Mouse (Mus musculus): ENCODE data around the gene Asic1. TPM values are rescaled to one million over a fixed set of nuclear protein-coding genes. Genes with fewer than 3 reads are reported as not detected.

Asic1 gene
- total RNA-seq, 2 experiments from 2014 or later, result 0.48 to 0.55 TPM

DNA sequence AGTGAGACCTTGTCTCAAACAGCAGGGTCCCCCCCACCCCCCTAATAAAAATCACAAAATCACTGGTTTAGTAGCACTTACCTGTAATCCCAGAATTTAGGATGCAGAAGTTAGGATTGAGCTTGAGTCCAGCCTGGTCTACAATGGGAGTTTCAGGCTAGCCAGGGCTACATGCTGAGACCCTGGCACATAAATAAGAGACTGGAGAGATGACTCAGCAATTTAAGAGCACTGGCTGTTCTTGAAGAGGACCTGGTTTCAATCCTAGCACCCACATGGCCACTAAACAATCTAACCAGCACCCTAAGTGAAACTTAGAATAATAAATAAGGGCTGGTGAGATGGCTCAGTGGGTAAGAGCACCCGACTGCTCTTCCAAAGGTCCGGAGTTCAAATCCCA, 61.0 kb downstream of the Asic1 start:
- DNase-seq (ENCODE audit: low spot score), result no peak
- intact Hi-C loops (cut with DNase I), result no loop called here

DNA sequence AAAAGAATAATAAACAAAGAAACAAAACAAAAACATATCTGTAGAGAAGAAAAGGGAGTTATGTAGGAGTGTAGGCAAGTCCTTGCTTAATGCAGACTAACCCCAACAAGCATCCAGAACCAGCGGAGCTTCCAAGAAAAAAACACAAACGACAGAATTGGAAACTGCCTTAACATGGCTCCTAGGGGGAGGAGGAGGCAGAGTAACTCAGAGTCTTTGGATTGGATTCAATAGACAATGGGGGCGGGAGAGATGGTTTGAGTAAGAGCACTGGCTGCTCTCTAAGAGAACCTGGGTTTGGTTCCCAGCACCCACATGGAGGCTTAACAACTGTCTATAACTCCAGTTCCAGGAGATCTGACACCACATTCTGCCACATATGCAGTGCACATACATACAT, 61.5 kb downstream of the Asic1 start:
- intact Hi-C loops (cut with DNase I), result no loop called here

DNA sequence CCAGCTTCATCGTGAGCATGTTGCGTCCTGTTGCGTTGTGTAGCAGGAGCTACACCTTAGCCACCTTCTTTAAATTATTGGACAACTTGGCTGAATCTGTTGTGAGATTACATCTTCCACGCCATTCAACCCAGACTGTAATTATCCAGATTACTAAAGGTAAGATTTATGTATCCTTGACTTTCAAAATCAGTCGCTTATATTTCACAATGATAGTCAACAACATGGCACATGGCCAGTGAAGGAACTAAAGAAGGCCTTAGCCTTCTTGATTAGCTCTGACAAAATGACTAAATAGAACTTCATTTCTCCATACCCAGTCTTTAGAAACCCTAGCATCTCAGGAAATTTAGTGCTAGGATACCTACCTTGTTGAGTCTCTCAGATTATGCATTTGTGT, 63.0 kb downstream of the Asic1 start:
- intact Hi-C loops (cut with DNase I), result no loop called here
- DNase-seq (ENCODE audit: low spot score), result no peak

More for the DNA sequence above, 61.5 kb downstream of the Asic1 start:
- no peak for DNase-seq (ENCODE audit: low spot score)

DNA sequence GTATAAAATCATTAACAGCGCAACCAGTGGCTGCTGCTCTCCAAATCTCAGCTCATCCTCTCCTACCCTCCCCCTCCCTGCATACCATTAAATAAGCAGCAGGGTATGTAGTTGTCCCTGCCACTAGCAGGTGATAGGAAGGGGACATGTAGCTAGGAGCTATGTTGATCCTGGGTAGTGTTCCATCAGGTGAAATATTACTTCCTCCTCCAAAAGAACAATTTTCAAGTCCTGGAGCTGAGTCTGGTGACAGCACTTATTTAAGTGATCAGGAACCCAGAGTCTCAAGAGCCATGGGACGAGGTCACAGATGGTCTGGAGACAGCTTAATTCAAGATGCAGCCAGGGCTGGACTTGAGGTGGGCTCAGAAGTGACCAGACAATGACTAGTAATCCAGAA, 65.5 kb downstream of the Asic1 start:
- intact Hi-C loops (cut with DNase I), result no loop called here
- peak; percentile 100 for DNase-seq (ENCODE audit: low spot score)

DNA sequence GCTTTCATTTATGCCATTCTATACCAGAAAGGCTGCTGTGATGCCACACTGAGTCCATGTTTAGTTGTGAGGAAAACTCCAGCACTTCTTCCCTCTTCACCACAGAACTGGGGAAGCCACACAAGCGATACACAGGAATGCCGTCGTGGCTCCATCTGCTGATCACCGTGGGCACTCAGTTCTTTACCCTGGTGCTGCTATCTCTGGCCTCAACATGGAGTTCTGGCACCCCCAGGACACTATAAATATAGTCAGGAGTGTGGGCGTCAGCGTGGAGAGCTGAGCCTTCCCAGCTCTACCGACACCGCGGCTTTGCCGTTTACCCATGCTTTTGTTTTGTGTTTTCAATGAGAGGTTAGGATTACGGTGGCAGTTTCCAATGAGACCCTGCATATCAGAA, 66.5 kb downstream of the Asic1 start:
- no peak for DNase-seq (ENCODE audit: low spot score)
- intact Hi-C loops (cut with DNase I), result no loop called here

DNA sequence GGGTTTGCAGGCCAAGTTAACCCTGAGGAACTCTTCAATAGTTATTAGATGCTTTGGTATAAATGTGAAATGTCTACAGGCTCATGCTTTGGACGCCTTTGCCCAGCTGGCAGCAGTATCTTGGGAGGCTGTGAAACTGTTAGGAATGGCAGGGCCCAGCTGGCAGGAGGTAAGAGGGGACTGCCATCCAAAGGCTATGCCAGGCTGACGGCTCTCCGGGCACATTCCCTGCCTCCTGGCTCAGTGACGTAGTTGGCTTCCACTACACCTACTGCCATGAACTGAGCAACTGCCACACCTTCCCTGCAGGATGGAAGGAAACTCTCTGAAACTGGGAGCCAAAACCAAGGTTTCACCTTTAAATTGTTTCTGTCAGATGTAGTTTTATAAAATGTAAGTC, 70.1 kb downstream of the Asic1 start:
- no peak for DNase-seq (ENCODE audit: low spot score)
- intact Hi-C loops (cut with DNase I), result no loop called here

Other genes with a start within 250 kb of the Asic1 start
- gene Nckap5l, start 212.6 kb upstream of the Asic1 start, total RNA-seq (2021), result 1 to 10 TPM; 6.4 to 7.6 TPM
- gene Bcdin3d, start 195.6 kb upstream of the Asic1 start, total RNA-seq (2021), result 1 to 10 TPM; 3.2 to 4.0 TPM
- under 1 TPM in 1 of 2 experiments, not detected in 1; 0.11 TPM for gene Faim2, start 142.2 kb upstream of the Asic1 start, total RNA-seq (2021)
- not detected for gene Aqp2, start 91.3 kb upstream of the Asic1 start, total RNA-seq (2021)
- under 1 TPM in 1 of 2 experiments, not detected in 1; 0.22 TPM for gene Aqp5, start 79.6 kb upstream of the Asic1 start, total RNA-seq (2021)
- not detected for gene Aqp6, start 69.0 kb upstream of the Asic1 start, total RNA-seq (2021)
- gene Racgap1, start 18.7 kb upstream of the Asic1 start, total RNA-seq (2021), result 1 to 10 TPM; 2.8 to 3.0 TPM
- 10 to 100 TPM; 23.5 to 25.3 TPM for gene Smarcd1, start 31.8 kb downstream of the Asic1 start, total RNA-seq (2021)
- gene Gm17349, start 35.1 kb downstream of the Asic1 start, total RNA-seq (2021), result 1 to 10 TPM; 2.8 to 4.2 TPM
- 10 to 100 TPM; 54.1 to 67.6 TPM for gene Gpd1, start 47.1 kb downstream of the Asic1 start, total RNA-seq (2021)
- gene Cox14, start 55.2 kb downstream of the Asic1 start, total RNA-seq (2021), result 100 to 1,000 TPM; 227 to 229 TPM
- gene Cers5, start 102.5 kb downstream of the Asic1 start, total RNA-seq (2021), result 10 to 100 TPM; 18.2 to 18.5 TPM
- gene Lima1, start 205.1 kb downstream of the Asic1 start, total RNA-seq (2021), result 10 to 100 TPM; 17.9 to 20.2 TPM

Measured in heart, postnatal 25 days (tissue).